Mouse (Mus musculus): Measurements from ENCODE around the gene Ppp1r16b. TPM values are rescaled to one million over a fixed set of nuclear protein-coding genes. Genes with fewer than 3 reads are reported as not detected.
A peak's percentile ranks its signal among the peaks of the same experiment; 100 is the strongest.
"Not testable (repeated sequence)": the region's sequence is repeated elsewhere in the genome, so short reads cannot be mapped to it uniquely, and the experiment has no call there.

Ppp1r16b gene
- total RNA-seq, 2 experiments from 2014 or later, result 74.2 to 76.5 TPM

DNA sequence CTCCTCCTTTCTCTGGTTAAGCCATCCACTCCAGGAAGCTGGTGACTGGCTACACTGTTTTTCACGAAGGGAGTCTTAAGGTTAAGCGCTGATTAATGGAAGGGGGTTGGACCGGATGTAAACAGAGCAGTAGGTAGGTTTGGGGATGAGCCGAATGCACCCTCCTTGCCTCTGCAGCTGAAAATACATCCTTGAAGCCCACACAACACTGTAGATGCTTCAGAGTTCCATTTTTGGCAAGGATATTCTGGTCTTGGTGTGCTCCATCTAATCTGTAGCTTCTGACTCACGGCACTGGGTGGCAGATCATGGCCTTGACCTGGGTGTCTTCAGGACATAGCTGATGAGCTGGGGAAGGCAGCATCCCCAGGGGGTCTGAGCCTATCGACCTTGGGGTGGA, 49.6 kb downstream of the Ppp1r16b start:
- DNase-seq (ENCODE audit: low spot score in 2 of 2), result no peak

DNA sequence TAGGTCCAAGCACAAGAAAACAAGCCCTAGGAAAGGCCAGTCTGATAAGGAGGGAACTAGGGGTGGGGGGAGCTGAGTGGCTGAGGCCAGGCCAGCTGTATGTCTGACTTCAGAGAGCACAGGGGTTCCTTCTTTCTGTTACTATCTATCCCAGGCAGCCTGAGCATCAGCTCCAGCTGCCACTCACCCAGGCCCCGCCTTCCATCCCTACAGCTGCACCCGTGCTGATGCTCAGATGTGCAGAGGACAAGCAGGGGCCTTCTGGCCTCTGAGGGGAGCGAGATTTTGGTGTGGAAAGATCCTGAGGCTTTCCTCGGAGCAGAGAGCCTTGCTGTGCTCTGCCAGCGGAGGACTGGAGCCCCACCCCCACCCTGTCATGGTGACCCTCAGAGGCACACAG, 50.9 kb downstream of the Ppp1r16b start:
- DNase-seq (ENCODE audit: low spot score in 2 of 2), result no peak
- intact Hi-C loops (cut with DNase I), result no loop called here

More for the DNA sequence above, 49.6 kb downstream of the Ppp1r16b start:
- intact Hi-C loops (cut with DNase I), result no loop called here

GRCm38 (mm10) chr2:158717551-158718418, 52.6 kb downstream of the Ppp1r16b start:
- DNase-seq (ENCODE audit: low spot score in 2 of 2), result no peak
- intact Hi-C loops (cut with DNase I), result no loop called here

- intact Hi-C loops (cut with DNase I), result no loop called here
- DNase-seq (ENCODE audit: low spot score in 2 of 2), result no peak
Measured at GRCm38 (mm10) chr2:158718816-158719549, 53.8 kb downstream of the Ppp1r16b start.

GRCm38 (mm10) chr2:158720715-158721370, 55.6 kb downstream of the Ppp1r16b start:
- no peak for DNase-seq (ENCODE audit: low spot score in 2 of 2)
- intact Hi-C loops (cut with DNase I), result no loop called here

DNA sequence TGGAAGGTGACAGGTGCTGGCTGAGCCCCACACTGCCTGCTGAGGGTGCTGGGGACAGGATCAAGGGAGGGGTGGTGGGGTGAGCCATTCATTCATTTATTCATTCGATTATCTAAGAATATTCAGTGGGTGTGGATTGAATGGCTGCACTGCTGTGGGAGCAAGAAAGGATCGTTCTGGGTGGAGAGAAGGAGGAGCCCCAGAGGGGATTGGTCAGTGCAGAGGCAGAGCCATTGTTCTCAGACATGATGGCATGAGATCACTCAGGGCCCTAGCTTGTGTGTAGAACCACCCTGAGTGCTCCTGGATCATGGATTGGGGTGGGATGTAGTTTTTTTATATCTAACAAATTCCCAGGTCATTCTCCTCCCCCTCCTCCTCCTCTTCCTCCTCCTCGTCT, 56.3 kb downstream of the Ppp1r16b start:
- DNase-seq (ENCODE audit: low spot score in 2 of 2), result no peak
- intact Hi-C loops (cut with DNase I), result no loop called here

GRCm38 (mm10) chr2:158722135-158722534, 56.9 kb downstream of the Ppp1r16b start:
- no peak for DNase-seq (ENCODE audit: low spot score in 2 of 2)
- intact Hi-C loops (cut with DNase I), result no loop called here

- intact Hi-C loops (cut with DNase I), result no loop called here
- DNase-seq (ENCODE audit: low spot score in 2 of 2), result peak; percentile 38 to 49
Measured at GRCm38 (mm10) chr2:158722991-158723551, 57.9 kb downstream of the Ppp1r16b start.

DNA sequence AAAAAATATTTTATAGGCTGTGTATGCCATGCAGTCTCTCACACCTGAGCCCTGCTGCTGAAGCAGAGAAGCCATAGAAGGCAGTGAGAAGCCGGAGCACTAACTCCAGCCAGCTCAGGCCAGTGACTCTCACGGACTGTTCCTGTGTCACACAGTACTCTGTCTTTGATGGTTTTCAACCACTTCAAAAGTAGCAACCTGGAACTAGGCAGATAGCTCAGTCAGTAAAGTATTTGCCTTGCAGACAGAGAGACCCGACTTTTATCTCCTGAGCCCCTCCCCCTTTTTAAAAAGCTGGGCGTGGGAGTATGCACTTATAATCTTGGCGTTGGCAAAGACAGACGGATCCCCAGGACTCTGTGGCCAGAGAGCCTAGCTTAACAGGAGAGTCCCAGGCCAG, 58.6 kb downstream of the Ppp1r16b start:
- intact Hi-C loops (cut with DNase I), result no loop called here

GRCm38 (mm10) chr2:158726252-158726651, 61.1 kb downstream of the Ppp1r16b start:
- intact Hi-C loops (cut with DNase I), result no loop called here
- no peak for DNase-seq (ENCODE audit: low spot score in 2 of 2)

More for the DNA sequence above, 58.6 kb downstream of the Ppp1r16b start:
- no peak for DNase-seq (ENCODE audit: low spot score in 2 of 2)

GRCm38 (mm10) chr2:158728061-158728815, 63.0 kb downstream of the Ppp1r16b start:
- DNase-seq (ENCODE audit: low spot score in 2 of 2), result no peak
- intact Hi-C loops (cut with DNase I), result no loop called here

GRCm38 (mm10) chr2:158730896-158731295, 65.7 kb downstream of the Ppp1r16b start:
- no peak for DNase-seq (ENCODE audit: low spot score in 2 of 2)
- intact Hi-C loops (cut with DNase I), result no loop called here

- intact Hi-C loops (cut with DNase I), result no loop called here
- DNase-seq (ENCODE audit: low spot score in 2 of 2), result no peak
Measured at GRCm38 (mm10) chr2:158732521-158732920, 67.3 kb downstream of the Ppp1r16b start.

- DNase-seq (ENCODE audit: low spot score in 2 of 2), result peak in 1 of 2 experiments; percentile 34
- intact Hi-C loops (cut with DNase I), result no loop called here
Measured at GRCm38 (mm10) chr2:158733136-158733535, 67.9 kb downstream of the Ppp1r16b start.

- intact Hi-C loops (cut with DNase I), result no loop called here
- no peak for DNase-seq (ENCODE audit: low spot score in 2 of 2)
Measured at GRCm38 (mm10) chr2:158733914-158734313, 68.7 kb downstream of the Ppp1r16b start.

DNA sequence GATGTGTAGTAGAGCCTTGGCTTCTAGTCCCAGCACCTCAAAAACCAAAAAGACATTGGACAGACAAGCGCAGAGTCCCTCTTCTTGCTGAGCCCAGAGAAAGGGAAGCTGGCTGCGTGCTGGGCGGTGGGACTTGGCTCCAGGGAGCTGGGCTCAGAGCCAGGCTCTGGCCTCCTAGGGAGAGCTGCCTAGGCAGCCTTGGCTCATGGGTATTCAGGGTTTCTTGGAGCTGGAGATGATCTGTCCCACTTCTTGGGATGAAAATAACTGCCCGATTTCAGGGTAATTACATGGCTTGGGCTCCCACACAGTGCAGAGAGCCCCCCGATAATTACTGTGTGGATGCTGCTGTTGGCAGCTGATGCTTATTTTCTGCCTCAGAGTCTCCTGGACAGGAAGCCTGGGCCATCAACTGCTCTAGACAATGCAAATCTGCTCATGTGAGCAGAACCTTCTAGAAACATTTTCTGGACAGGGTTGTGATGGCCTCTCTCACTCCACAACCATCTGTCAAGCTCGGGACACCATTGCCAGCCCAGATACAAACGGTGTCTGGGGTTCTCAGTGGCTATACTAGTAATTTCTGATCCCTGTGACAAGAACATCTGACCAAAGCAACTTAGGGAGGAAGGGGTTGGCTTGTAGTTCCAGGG, 69.4 kb downstream of the Ppp1r16b start:
- DNase-seq (ENCODE audit: low spot score in 2 of 2), result peak; percentile 33 to 67
- intact Hi-C loops (cut with DNase I), result no loop called here

- no peak for DNase-seq (ENCODE audit: low spot score in 2 of 2)
- intact Hi-C loops (cut with DNase I), result no loop called here
Measured at GRCm38 (mm10) chr2:158735340-158735739, 70.1 kb downstream of the Ppp1r16b start.

GRCm38 (mm10) chr2:158736247-158736646, 71.0 kb downstream of the Ppp1r16b start:
- intact Hi-C loops (cut with DNase I), result not testable (repeated sequence)

DNA sequence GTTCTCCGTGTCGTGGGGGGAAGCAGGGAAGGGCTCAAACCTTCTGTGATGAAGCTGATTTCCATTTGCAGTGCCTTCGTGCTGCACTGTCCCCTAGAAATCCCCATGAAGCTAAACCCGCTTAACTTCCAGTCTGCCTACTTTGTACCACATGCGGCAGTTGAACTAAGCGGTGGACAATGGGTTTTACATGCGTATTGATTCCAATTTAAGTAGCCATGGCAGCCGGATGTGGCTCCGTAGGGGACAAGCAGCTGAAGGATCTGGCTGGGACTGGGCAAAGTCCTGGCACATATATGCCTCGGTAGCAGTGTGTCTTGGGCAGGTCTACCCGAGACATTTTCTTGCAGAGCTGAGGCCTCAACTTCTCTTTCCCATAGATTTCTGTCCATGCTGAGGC, 73.4 kb downstream of the Ppp1r16b start:
- intact Hi-C loops (cut with DNase I), result no loop called here
- no peak for DNase-seq (ENCODE audit: low spot score in 2 of 2)

More at GRCm38 (mm10) chr2:158736247-158736646, 71.0 kb downstream of the Ppp1r16b start:
- not testable (repeated sequence) for DNase-seq (ENCODE audit: low spot score in 2 of 2)
